Mouse (Mus musculus): ENCODE measurements around the gene Slc7a6os. TPM values are rescaled to one million over a fixed set of nuclear protein-coding genes. Genes with fewer than 3 reads are reported as not detected.

The Slc7a6os gene
- polyA plus RNA-seq, 1 experiment from 2014 or later = 36.5 TPM

- Histone ChIP-seq H3K4me3 (peak overlapping the region; percentile 96), H3K36me3 (replicated peaks) (peaks cover 23% of the 10 kb centered on the region), H3K27ac (no peak overlapping the region), H3K4me1 (peaks cover 23% of the 10 kb centered on the region), H3K27me3 (ENCODE audit: poor library complexity, severe bottlenecking) (no peaks in the 10 kb centered on the region), H3K9me3 (no peaks in the 10 kb centered on the region)
- 58% methylated on average over 6 of the region's 6 CpGs for WGBS
- no peak for DNase-seq (ENCODE audit: extremely low spot score, low spot score)
Measured at GRCm38 (mm10) chr8:106169934-106170480, 40.7 kb downstream of the Slc7a6os start.

GRCm38 (mm10) chr8:106169017-106169933 lies 41.5 kb downstream of the Slc7a6os start:
- H3K27ac ChIP-seq = peak overlapping the region; percentile 98
- DNase-seq (ENCODE audit: extremely low spot score, low spot score) = peak; percentile 59
- 3% methylated on average over 54 of the region's 54 CpGs for WGBS
- peak overlapping the region; percentile 96 for H3K4me3 ChIP-seq
- no peaks in the 10 kb centered on the region for H3K9me3 ChIP-seq
- no peaks in the 10 kb centered on the region for H3K27me3 ChIP-seq (ENCODE audit: poor library complexity, severe bottlenecking)
- H3K4me1 ChIP-seq = peaks cover 23% of the 10 kb centered on the region
- H3K36me3 ChIP-seq (replicated peaks) = peaks cover 28% of the 10 kb centered on the region

- DNase-seq (ENCODE audit: extremely low spot score, low spot score) = peak; percentile 80
- Histone ChIP-seq H3K4me3 (peak within 1 kb of the TSS; percentile 96), H3K36me3 (replicated peaks) (peaks cover 33% of the 10 kb centered on the region), H3K9me3 (no peaks in the 10 kb centered on the region), H3K27ac (peak within 1 kb of the TSS; percentile 98), H3K4me1 (peaks cover 23% of the 10 kb centered on the region), H3K27me3 (ENCODE audit: poor library complexity, severe bottlenecking) (no peaks in the 10 kb centered on the region)
- under 1% methylated on average over 59 of the region's 59 CpGs for WGBS
Measured at GRCm38 (mm10) chr8:106168356-106169016, 42.2 kb downstream of the Slc7a6os start, which contains the start of gene Slc7a6. Gene Slc7a6, plus strand, starts transcription at chr8:106168857.

- 57% methylated on average over 4 of the region's 4 CpGs for WGBS
- peaks cover 23% of the 10 kb centered on the region for H3K4me1 ChIP-seq
Measured at GRCm38 (mm10) chr8:106165460-106165859, 45.3 kb downstream of the Slc7a6os start.

GRCm38 (mm10) chr8:106163251-106163650 lies 47.5 kb downstream of the Slc7a6os start:
- Histone ChIP-seq H3K9me3 (no peaks in the 10 kb centered on the region), H3K36me3 (replicated peaks) (peaks cover 58% of the 10 kb centered on the region), H3K4me3 (no peak overlapping the region), H3K27ac (no peak overlapping the region), H3K4me1 (peaks cover 7% of the 10 kb centered on the region), H3K27me3 (ENCODE audit: poor library complexity, severe bottlenecking) (no peaks in the 10 kb centered on the region)
- 94% methylated on average over 9 of the region's 9 CpGs for WGBS
- DNase-seq (ENCODE audit: extremely low spot score, low spot score) = no peak

More at GRCm38 (mm10) chr8:106165460-106165859, 45.3 kb downstream of the Slc7a6os start:
- Histone ChIP-seq H3K36me3 (replicated peaks) (peaks cover 52% of the 10 kb centered on the region), H3K27me3 (ENCODE audit: poor library complexity, severe bottlenecking) (no peaks in the 10 kb centered on the region), H3K27ac (no peak overlapping the region), H3K9me3 (no peaks in the 10 kb centered on the region), H3K4me3 (no peak overlapping the region)
- peak; percentile 55 for DNase-seq (ENCODE audit: extremely low spot score, low spot score)

- Histone ChIP-seq H3K9me3 (no peaks in the 10 kb centered on the region), H3K27ac (no peak overlapping the region), H3K4me1 (no peaks in the 10 kb centered on the region), H3K4me3 (no peak overlapping the region), H3K27me3 (ENCODE audit: poor library complexity, severe bottlenecking) (no peaks in the 10 kb centered on the region), H3K36me3 (replicated peaks) (peaks cover 78% of the 10 kb centered on the region)
- no peak for DNase-seq (ENCODE audit: extremely low spot score, low spot score)
- 92% methylated on average over 6 of the region's 6 CpGs for WGBS
Measured at GRCm38 (mm10) chr8:106159876-106160275, 50.9 kb downstream of the Slc7a6os start.

- Histone ChIP-seq H3K9me3 (no peaks in the 10 kb centered on the region), H3K27ac (no peak overlapping the region), H3K36me3 (replicated peaks) (peaks cover 72% of the 10 kb centered on the region), H3K4me1 (no peaks in the 10 kb centered on the region), H3K4me3 (no peak overlapping the region), H3K27me3 (ENCODE audit: poor library complexity, severe bottlenecking) (no peaks in the 10 kb centered on the region)
- 93% methylated on average over 10 of the region's 10 CpGs for WGBS
- DNase-seq (ENCODE audit: extremely low spot score, low spot score) = no peak
Measured at GRCm38 (mm10) chr8:106158381-106158780, 52.4 kb downstream of the Slc7a6os start.

GRCm38 (mm10) chr8:106157419-106157818 lies 53.3 kb downstream of the Slc7a6os start:
- H3K27me3 ChIP-seq (ENCODE audit: poor library complexity, severe bottlenecking) = no peaks in the 10 kb centered on the region
- H3K4me3 ChIP-seq = no peak overlapping the region
- no peak for DNase-seq (ENCODE audit: extremely low spot score, low spot score)
- H3K27ac ChIP-seq = no peak overlapping the region
- no peaks in the 10 kb centered on the region for H3K9me3 ChIP-seq
- H3K36me3 ChIP-seq (replicated peaks) = peaks cover 62% of the 10 kb centered on the region
- H3K4me1 ChIP-seq = no peaks in the 10 kb centered on the region
- WGBS = 95% methylated on average over 1 of the region's 1 CpGs

GRCm38 (mm10) chr8:106152876-106153275 lies 57.9 kb downstream of the Slc7a6os start:
- 0 out of 2 replicates have a peak, but pooled peaks cover 4% of the 10 kb centered on the region for H3K27me3 ChIP-seq (ENCODE audit: poor library complexity, severe bottlenecking)
- H3K36me3 ChIP-seq (replicated peaks) = peaks cover 29% of the 10 kb centered on the region
- H3K27ac ChIP-seq = no peak overlapping the region
- WGBS = 85% methylated on average over 4 of the region's 4 CpGs
- H3K4me1 ChIP-seq = peaks cover 19% of the 10 kb centered on the region
- no peak for DNase-seq (ENCODE audit: extremely low spot score, low spot score)
- H3K9me3 ChIP-seq = no peaks in the 10 kb centered on the region
- no peak overlapping the region for H3K4me3 ChIP-seq

GRCm38 (mm10) chr8:106151041-106151440 lies 59.7 kb downstream of the Slc7a6os start:
- Histone ChIP-seq H3K36me3 (replicated peaks) (peaks cover 17% of the 10 kb centered on the region), H3K4me3 (peak overlapping the region; percentile 73), H3K27me3 (ENCODE audit: poor library complexity, severe bottlenecking) (0 out of 2 replicates have a peak, but pooled peaks cover 4% of the 10 kb centered on the region), H3K9me3 (no peaks in the 10 kb centered on the region), H3K27ac (peak overlapping the region; percentile 86; the same call in 1 of the 2 replicates), H3K4me1 (peaks cover 19% of the 10 kb centered on the region)
- no peak for DNase-seq (ENCODE audit: extremely low spot score, low spot score)
- WGBS = 86% methylated on average over 9 of the region's 9 CpGs

All from forebrain, embryonic 10.5 days (tissue).